ENCODE assay signal across 21 mouse cellular contexts in the genomic region with DNA sequence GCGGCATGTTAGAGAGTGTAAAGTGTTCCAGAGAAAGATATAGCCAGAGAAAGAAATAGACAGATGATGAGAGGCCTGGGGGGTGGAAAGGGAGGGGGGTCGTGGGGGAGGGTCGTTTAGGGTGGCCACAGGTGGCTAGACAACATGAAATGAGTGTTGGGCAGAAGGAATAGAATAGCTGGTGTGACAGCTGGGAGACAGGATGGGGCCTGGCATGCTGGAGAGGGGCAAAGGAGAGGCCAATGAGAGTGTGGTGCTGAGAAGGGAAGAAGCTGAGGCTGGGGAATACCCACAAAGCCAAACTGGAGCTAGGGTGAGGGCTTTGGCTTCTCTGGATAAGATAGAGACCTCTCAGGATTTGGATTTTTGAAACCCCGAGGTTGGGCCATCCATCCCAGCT. TPM values are rescaled to one million over a fixed set of nuclear protein-coding genes. Genes with fewer than 3 reads are reported as not detected.
"Had no signal": no experiment of that assay in that cellular context is flagged by ENCODE, and none has a peak within 500 bp of the region (broad histone marks: within the 10 kb centered on the region; RNA-seq: fewer than 3 reads in every experiment).

No protein-coding gene starts in this region.

- H3K9ac ChIP-seq: liver, postnatal 0 days; lung, embryonic 15.5 days; midbrain, embryonic 15.5 days; neural tube, embryonic 12.5 days; stomach, embryonic 15.5 days had no signal

- DNase-seq: liver, postnatal 0 days; lung, adult 2 months; lung, postnatal 14 days; lung, postnatal 36 days; right cerebral cortex, postnatal 14 days; thymus, adult 2 months; thymus, postnatal 25 days; thymus, postnatal 4 days had no signal

- H3K36me3 ChIP-seq: lung, embryonic 15.5 days; midbrain, embryonic 15.5 days; neural tube, embryonic 12.5 days; stomach, embryonic 15.5 days had no signal

- H3K27ac ChIP-seq: lung, embryonic 15.5 days; macrophage; midbrain, embryonic 13.5 days; midbrain, embryonic 15.5 days; neural tube, embryonic 12.5 days; stomach, embryonic 15.5 days; stomach, postnatal 0 days had no signal

- H3K4me2 ChIP-seq: lung, embryonic 15.5 days; midbrain, embryonic 11.5 days; midbrain, embryonic 13.5 days; midbrain, embryonic 15.5 days; neural tube, embryonic 12.5 days; stomach, embryonic 15.5 days had no signal

- H3K9me3 ChIP-seq: lung, embryonic 15.5 days; megakaryocyte, embryonic 14.5 days; midbrain, embryonic 13.5 days; midbrain, embryonic 15.5 days; neural tube, embryonic 12.5 days; stomach, embryonic 15.5 days had no signal

- H3K4me3 ChIP-seq: lung, embryonic 15.5 days; megakaryocyte, embryonic 14.5 days; midbrain, embryonic 13.5 days; midbrain, embryonic 15.5 days; neural tube, embryonic 12.5 days; stomach, embryonic 15.5 days had no signal

- ATAC-seq: liver, postnatal 0 days; lung, postnatal 0 days; midbrain, embryonic 13.5 days; midbrain, embryonic 15.5 days had no signal

- H3K27me3 ChIP-seq: midbrain, embryonic 15.5 days had no signal

RNA-seq across cellular contexts. Expression of gene Lrrn2, which starts 6.6 kb away (rescaled TPM):
- total RNA-seq: megakaryocyte progenitor cell, adult 5-6 weeks; monocyte, adult 5-6 weeks; neutrophil, adult 5-6 weeks had no signal
- polyA plus RNA-seq: liver, postnatal 0 days; macrophage had no signal
